Mouse (Mus musculus): ENCODE data around the gene Mfsd11. TPM values are rescaled to one million over a fixed set of nuclear protein-coding genes. Genes with fewer than 3 reads are reported as not detected.

Mfsd11 gene
- polyA plus RNA-seq, 1 experiment from 2014 or later: 39.0 TPM

GRCm38 (mm10) chr11:116810528-116810927 is 41.7 kb upstream of the Mfsd11 start:
- no peak for ATAC-seq (replicated peaks; ENCODE audit: extremely low read depth, insufficient read depth, low FRiP score)
- Histone ChIP-seq H3K9me3 (replicated peaks; ENCODE audit: control insufficient read depth, low read length) (no peaks in the 10 kb centered on the region), H3K4me1 (ENCODE audit: control insufficient read depth, insufficient read depth, low read length) (peaks cover 43% of the 10 kb centered on the region), H3K36me3 (ENCODE audit: control insufficient read depth, insufficient read depth) (no peaks in the 10 kb centered on the region), H3K4me3 (ENCODE audit: low read length) (no peak overlapping the region), H3K4me2 (ENCODE audit: low read depth, low read length) (no peak overlapping the region), H3K9ac (ENCODE audit: low read length) (no peak overlapping the region), H3K27me3 (ENCODE audit: control insufficient read depth, insufficient read depth, low read length) (no peaks in the 10 kb centered on the region; the same call in 1 of the 2 replicates), H3K27ac (ENCODE audit: low read length) (no peak overlapping the region)
- 80% methylated on average over 11 of the region's 11 CpGs for WGBS

GRCm38 (mm10) chr11:116810983-116811901 is 41.0 kb upstream of the Mfsd11 start:
- peaks cover 44% of the 10 kb centered on the region for H3K4me1 ChIP-seq (ENCODE audit: control insufficient read depth, insufficient read depth, low read length)
- no peaks in the 10 kb centered on the region for H3K9me3 ChIP-seq (replicated peaks; ENCODE audit: control insufficient read depth, low read length)
- peak; percentile 71 for ATAC-seq (replicated peaks; ENCODE audit: extremely low read depth, insufficient read depth, low FRiP score)
- peak overlapping the region; percentile 73 for H3K27ac ChIP-seq (ENCODE audit: low read length)
- peak overlapping the region; percentile 77 for H3K4me2 ChIP-seq (ENCODE audit: low read depth, low read length)
- WGBS: 11% methylated on average over 27 of the region's 32 CpGs
- H3K9ac ChIP-seq (ENCODE audit: low read length): peak overlapping the region; percentile 66
- no peaks in the 10 kb centered on the region; the same call in 1 of the 2 replicates for H3K27me3 ChIP-seq (ENCODE audit: control insufficient read depth, insufficient read depth, low read length)
- no peaks in the 10 kb centered on the region for H3K36me3 ChIP-seq (ENCODE audit: control insufficient read depth, insufficient read depth)
- peak overlapping the region; percentile 54 for H3K4me3 ChIP-seq (ENCODE audit: low read length)

- Histone ChIP-seq H3K9me3 (replicated peaks; ENCODE audit: control insufficient read depth, low read length) (no peaks in the 10 kb centered on the region), H3K4me3 (ENCODE audit: low read length) (no peak overlapping the region), H3K27ac (ENCODE audit: low read length) (peak overlapping the region; percentile 72), H3K36me3 (ENCODE audit: control insufficient read depth, insufficient read depth) (no peaks in the 10 kb centered on the region), H3K9ac (ENCODE audit: low read length) (peak overlapping the region; percentile 62), H3K27me3 (ENCODE audit: control insufficient read depth, insufficient read depth, low read length) (no peaks in the 10 kb centered on the region; the same call in 1 of the 2 replicates), H3K4me2 (ENCODE audit: low read depth, low read length) (no peak overlapping the region; the same call in 1 of the 2 replicates), H3K4me1 (ENCODE audit: control insufficient read depth, insufficient read depth, low read length) (peaks cover 46% of the 10 kb centered on the region)
- ATAC-seq (replicated peaks; ENCODE audit: extremely low read depth, insufficient read depth, low FRiP score): peak; percentile 24
- WGBS: 47% methylated on average over 21 of the region's 21 CpGs
Measured at GRCm38 (mm10) chr11:116812793-116813529, 39.3 kb upstream of the Mfsd11 start.

- Histone ChIP-seq H3K36me3 (ENCODE audit: control insufficient read depth, insufficient read depth) (no peaks in the 10 kb centered on the region), H3K27ac (ENCODE audit: low read length) (peak overlapping the region; percentile 72), H3K9me3 (replicated peaks; ENCODE audit: control insufficient read depth, low read length) (no peaks in the 10 kb centered on the region), H3K9ac (ENCODE audit: low read length) (peak overlapping the region; percentile 29; the same call in 1 of the 2 replicates), H3K4me1 (ENCODE audit: control insufficient read depth, insufficient read depth, low read length) (peaks cover 46% of the 10 kb centered on the region), H3K27me3 (ENCODE audit: control insufficient read depth, insufficient read depth, low read length) (no peaks in the 10 kb centered on the region; the same call in 1 of the 2 replicates), H3K4me2 (ENCODE audit: low read depth, low read length) (no peak overlapping the region), H3K4me3 (ENCODE audit: low read length) (no peak overlapping the region)
- no peak for ATAC-seq (replicated peaks; ENCODE audit: extremely low read depth, insufficient read depth, low FRiP score)
- WGBS: 78% methylated on average over 13 of the region's 13 CpGs
Measured at GRCm38 (mm10) chr11:116813610-116814009, 38.6 kb upstream of the Mfsd11 start.

GRCm38 (mm10) chr11:116814076-116814883 is 38.0 kb upstream of the Mfsd11 start:
- Histone ChIP-seq H3K9me3 (replicated peaks; ENCODE audit: control insufficient read depth, low read length) (no peaks in the 10 kb centered on the region), H3K27me3 (ENCODE audit: control insufficient read depth, insufficient read depth, low read length) (no peaks in the 10 kb centered on the region), H3K9ac (ENCODE audit: low read length) (peak overlapping the region; percentile 0), H3K4me1 (ENCODE audit: control insufficient read depth, insufficient read depth, low read length) (peaks cover 48% of the 10 kb centered on the region), H3K27ac (ENCODE audit: low read length) (peak overlapping the region; percentile 72), H3K4me3 (ENCODE audit: low read length) (no peak overlapping the region), H3K4me2 (ENCODE audit: low read depth, low read length) (0 out of 2 replicates have a peak overlapping the region, but pooled peaks have one; percentile 21), H3K36me3 (ENCODE audit: control insufficient read depth, insufficient read depth) (no peaks in the 10 kb centered on the region)
- ATAC-seq (replicated peaks; ENCODE audit: extremely low read depth, insufficient read depth, low FRiP score): peak; percentile 8
- 33% methylated on average over 20 of the region's 20 CpGs for WGBS

GRCm38 (mm10) chr11:116814884-116815415 is 37.3 kb upstream of the Mfsd11 start:
- H3K9me3 ChIP-seq (replicated peaks; ENCODE audit: control insufficient read depth, low read length): no peaks in the 10 kb centered on the region

GRCm38 (mm10) chr11:116816769-116817168 is 35.5 kb upstream of the Mfsd11 start:
- no peaks in the 10 kb centered on the region for H3K36me3 ChIP-seq (ENCODE audit: control insufficient read depth, insufficient read depth)
- no peaks in the 10 kb centered on the region for H3K27me3 ChIP-seq (ENCODE audit: control insufficient read depth, insufficient read depth, low read length)
- no peak overlapping the region for H3K4me2 ChIP-seq (ENCODE audit: low read depth, low read length)
- H3K4me3 ChIP-seq (ENCODE audit: low read length): no peak overlapping the region
- no peak overlapping the region for H3K9ac ChIP-seq (ENCODE audit: low read length)
- H3K4me1 ChIP-seq (ENCODE audit: control insufficient read depth, insufficient read depth, low read length): peaks cover 63% of the 10 kb centered on the region
- ATAC-seq (replicated peaks; ENCODE audit: extremely low read depth, insufficient read depth, low FRiP score): no peak
- no peaks in the 10 kb centered on the region for H3K9me3 ChIP-seq (replicated peaks; ENCODE audit: control insufficient read depth, low read length)
- 57% methylated on average over 5 of the region's 5 CpGs for WGBS
- no peak overlapping the region for H3K27ac ChIP-seq (ENCODE audit: low read length)

More at GRCm38 (mm10) chr11:116814884-116815415, 37.3 kb upstream of the Mfsd11 start:
- 0 out of 2 replicates have a peak overlapping the region, but pooled peaks have one; percentile 21 for H3K4me2 ChIP-seq (ENCODE audit: low read depth, low read length)
- H3K4me1 ChIP-seq (ENCODE audit: control insufficient read depth, insufficient read depth, low read length): peaks cover 55% of the 10 kb centered on the region
- 27% methylated on average over 7 of the region's 7 CpGs for WGBS
- H3K27ac ChIP-seq (ENCODE audit: low read length): peak overlapping the region; percentile 72
- H3K27me3 ChIP-seq (ENCODE audit: control insufficient read depth, insufficient read depth, low read length): no peaks in the 10 kb centered on the region
- no peaks in the 10 kb centered on the region for H3K36me3 ChIP-seq (ENCODE audit: control insufficient read depth, insufficient read depth)
- H3K9ac ChIP-seq (ENCODE audit: low read length): peak overlapping the region; percentile 0
- no peak for ATAC-seq (replicated peaks; ENCODE audit: extremely low read depth, insufficient read depth, low FRiP score)
- no peak overlapping the region for H3K4me3 ChIP-seq (ENCODE audit: low read length)

- Histone ChIP-seq H3K27me3 (ENCODE audit: control insufficient read depth, insufficient read depth, low read length) (no peaks in the 10 kb centered on the region), H3K27ac (ENCODE audit: low read length) (no peak overlapping the region), H3K4me3 (ENCODE audit: low read length) (no peak overlapping the region), H3K4me1 (ENCODE audit: control insufficient read depth, insufficient read depth, low read length) (peaks cover 67% of the 10 kb centered on the region), H3K9ac (ENCODE audit: low read length) (no peak overlapping the region), H3K9me3 (replicated peaks; ENCODE audit: control insufficient read depth, low read length) (no peaks in the 10 kb centered on the region), H3K36me3 (ENCODE audit: control insufficient read depth, insufficient read depth) (no peaks in the 10 kb centered on the region), H3K4me2 (ENCODE audit: low read depth, low read length) (no peak overlapping the region)
- 92% methylated on average over 5 of the region's 5 CpGs for WGBS
- no peak for ATAC-seq (replicated peaks; ENCODE audit: extremely low read depth, insufficient read depth, low FRiP score)
Measured at GRCm38 (mm10) chr11:116817567-116817966, 34.7 kb upstream of the Mfsd11 start.

Measured in heart, embryonic 16.5 days (tissue).